Mouse (Mus musculus) left cerebral cortex, postnatal 14 days (tissue): ENCODE results near the gene Rcvrn. TPM values are rescaled to one million over a fixed set of nuclear protein-coding genes. Genes with fewer than 3 reads are reported as not detected.

Source experiments
- DNase-seq, 2 experiments: peaks; one replicate each; pipeline ENCODE4 v3.0.0; 2021 to 2022; ENCODE audit warnings: low spot score in 2 of 2, mixed read lengths in 1 of 2
- intact Hi-C: fragments of 180-260 bp; cut with DNase I; formaldehyde crosslinking; loops from one replicate; pipeline ENCODE4 v1.15.1; 2025
- total RNA-seq, 2 experiments: library from RNA; stranded (reverse); gene quantifications; 2 replicates each; pipeline ENCODE4 v1.2.3; 2021

Gene Rcvrn
- total RNA-seq, 2 experiments from 2014 or later: 1.5 to 1.6 TPM

GRCm38 (mm10) chr11:67666129-67666528, 29.0 kb upstream of the Rcvrn start:
- intact Hi-C loops: no loop called here
- DNase-seq: no peak

- peak; percentile 84 to 91 for DNase-seq
- intact Hi-C loops: no loop called here
These were observed 27.4 kb upstream of the Rcvrn start for GRCm38 (mm10) chr11:67667531-67668332.

- no peak for DNase-seq
- intact Hi-C loops: no loop called here
These were observed 26.6 kb upstream of the Rcvrn start for GRCm38 (mm10) chr11:67668460-67669007.

DNA sequence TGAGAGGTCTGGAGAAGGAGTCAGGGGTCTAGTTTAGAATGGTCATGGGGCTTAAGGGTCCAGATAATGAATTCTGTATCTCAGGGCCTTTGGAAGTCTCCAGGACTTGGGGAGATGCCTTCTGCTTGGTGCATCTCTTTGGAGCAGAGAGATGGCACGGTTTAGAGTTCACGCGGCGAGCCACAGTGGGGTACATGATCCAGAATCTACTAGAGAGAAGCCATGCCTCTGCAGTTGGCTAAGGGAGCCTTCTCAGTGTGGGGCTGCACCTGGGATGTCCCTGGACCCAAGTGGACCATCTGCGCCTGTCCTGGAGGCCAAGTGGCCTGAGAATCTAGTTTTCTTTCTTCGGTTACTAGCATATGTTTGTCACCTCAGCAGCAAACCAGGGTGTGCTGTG, 25.1 kb upstream of the Rcvrn start:
- DNase-seq: no peak
- intact Hi-C loops: no loop called here

DNA sequence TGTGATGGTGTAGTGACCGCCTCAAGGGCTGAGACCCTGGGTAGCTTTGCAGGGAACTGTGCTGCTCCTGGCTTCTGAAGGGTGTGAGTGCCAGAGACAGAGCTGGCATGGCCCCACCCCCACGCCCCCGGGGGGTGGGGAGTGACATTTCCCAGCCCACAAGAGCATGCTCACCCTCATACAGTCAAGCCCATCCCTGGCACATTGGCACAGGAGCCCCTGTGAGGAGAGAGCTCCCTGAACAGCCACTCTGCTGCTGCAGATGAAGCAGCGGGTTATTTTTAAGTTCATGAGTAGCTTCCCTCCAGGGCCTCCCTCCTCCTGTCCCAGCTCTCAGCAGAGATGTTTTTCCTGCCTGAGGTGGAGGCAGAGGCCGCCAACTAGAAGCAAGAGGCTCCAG, 23.0 kb upstream of the Rcvrn start:
- no peak for DNase-seq

DNA sequence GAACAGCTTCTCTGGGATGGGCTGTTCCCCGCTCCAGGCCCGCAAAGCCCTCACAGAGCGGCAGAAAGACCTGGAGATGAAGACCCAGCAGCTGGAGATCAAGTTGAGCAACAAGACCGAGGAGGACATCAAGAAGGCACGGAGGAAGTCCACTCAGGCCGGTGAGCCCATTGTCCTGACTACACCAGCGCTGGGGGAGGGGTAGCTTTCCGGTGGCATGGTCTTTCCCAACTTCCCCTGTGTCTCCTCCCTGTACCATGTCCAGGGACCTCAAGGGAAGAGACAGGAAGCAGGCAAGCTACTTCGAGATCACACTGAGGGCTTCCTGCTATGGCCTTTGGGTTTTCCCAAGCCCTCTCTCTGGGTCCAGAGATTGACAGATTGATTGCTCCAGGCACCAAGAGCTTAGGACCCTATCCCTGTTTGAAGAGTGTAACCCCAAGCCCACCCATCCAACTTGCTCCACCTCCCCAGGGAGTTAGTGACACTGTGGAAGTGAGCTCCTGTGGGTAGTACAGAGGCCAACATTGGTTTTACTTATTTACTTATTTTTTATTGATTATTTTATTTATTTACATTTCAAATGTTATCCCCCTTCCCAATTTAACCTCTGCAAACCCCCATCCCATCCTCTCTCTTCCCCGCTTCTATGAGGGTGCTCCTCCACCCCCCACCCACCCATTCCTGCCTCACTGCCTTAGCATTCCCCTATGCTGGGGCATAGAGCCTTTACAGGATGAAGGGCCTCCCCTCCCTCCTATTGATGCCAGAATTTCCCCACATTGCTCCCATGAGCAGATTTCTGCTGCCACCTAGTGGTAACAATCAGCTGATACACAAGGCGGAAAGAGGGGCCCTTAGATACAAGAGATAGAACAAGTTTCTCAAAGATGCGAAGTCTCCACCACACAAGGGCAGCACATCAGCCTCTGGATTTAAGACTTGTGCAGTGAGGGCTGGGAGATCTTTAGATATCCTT, 19.3 kb upstream of the Rcvrn start:
- intact Hi-C loops: loop anchor here (5.0 kb wide), 1 partner anchor 304 kb away; no protein-coding TSS in a partner anchor
- DNase-seq: peak; percentile 76 to 84

More for the DNA sequence above, 23.0 kb upstream of the Rcvrn start:
- intact Hi-C loops: no loop called here

GRCm38 (mm10) chr11:67679300-67679699, 15.8 kb upstream of the Rcvrn start:
- intact Hi-C loops: loop anchor here (5.0 kb wide), 1 partner anchor 307 kb away; no protein-coding TSS in a partner anchor

DNA sequence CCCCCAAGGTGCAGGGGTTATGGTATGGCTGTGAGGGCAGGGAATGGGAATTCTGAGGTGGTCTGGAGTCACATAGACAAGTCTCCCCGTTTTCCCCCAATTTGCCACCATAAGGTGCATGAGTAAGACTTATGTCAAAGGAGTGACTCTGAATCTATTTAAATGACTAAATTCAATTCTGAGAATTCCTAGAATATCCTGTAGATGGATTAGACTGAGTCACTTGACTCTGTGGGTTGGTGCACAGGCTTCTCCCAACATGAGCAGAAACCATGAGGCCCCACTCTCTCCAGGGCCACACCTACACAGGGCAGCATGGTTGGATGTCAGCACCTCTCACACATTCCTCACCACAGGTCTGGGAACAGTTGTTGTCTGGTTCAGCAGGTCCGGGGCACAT, 15.2 kb upstream of the Rcvrn start:
- intact Hi-C loops: loop anchor here (5.0 kb wide), 1 partner anchor 308 kb away; no protein-coding TSS in a partner anchor
- DNase-seq: no peak

More at GRCm38 (mm10) chr11:67679300-67679699, 15.8 kb upstream of the Rcvrn start:
- no peak for DNase-seq

GRCm38 (mm10) chr11:67681871-67682270, 13.3 kb upstream of the Rcvrn start:
- no peak for DNase-seq
- intact Hi-C loops: no loop called here

DNA sequence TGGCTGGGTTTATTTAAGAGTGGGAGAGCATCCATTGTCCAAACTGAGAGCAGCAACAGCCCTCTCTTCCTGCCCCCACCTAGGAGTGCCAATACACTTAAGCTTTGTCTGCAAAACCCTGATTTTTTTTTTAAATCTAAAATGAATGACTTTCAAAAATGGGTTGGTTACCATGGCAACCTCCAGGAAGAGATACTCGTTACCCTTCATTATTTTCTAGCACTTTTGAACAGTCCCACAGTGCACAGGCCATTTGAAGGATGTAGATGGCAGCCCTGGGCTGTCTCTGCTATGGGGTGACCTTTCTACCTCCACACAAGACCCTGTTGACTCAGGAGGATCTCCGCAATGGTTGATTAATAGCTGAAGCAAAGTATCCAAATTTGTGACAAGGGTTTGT, 9.0 kb upstream of the Rcvrn start:
- DNase-seq: no peak
- intact Hi-C loops: no loop called here

DNA sequence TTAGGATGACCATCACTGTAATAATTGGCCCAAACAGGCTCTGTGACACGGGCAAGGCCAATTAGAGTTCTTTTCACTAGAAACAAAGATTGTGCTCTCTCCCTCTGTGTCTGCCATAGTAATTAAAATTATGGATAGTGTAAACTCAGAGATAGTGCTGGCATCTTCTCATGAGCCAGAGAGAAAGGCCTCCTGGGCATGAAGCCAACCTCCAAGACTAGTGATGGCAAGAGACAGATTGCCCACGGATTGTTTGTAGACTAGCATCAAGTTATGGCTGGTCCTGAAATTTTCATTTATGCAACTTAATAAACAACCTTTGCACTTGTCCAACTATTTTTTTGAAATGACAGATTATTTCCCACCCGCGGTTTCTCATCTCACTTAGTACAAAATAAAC, 17.9 kb downstream of the Rcvrn start:
- DNase-seq: peak; percentile 50 to 54
- intact Hi-C loops: no loop called here

DNA sequence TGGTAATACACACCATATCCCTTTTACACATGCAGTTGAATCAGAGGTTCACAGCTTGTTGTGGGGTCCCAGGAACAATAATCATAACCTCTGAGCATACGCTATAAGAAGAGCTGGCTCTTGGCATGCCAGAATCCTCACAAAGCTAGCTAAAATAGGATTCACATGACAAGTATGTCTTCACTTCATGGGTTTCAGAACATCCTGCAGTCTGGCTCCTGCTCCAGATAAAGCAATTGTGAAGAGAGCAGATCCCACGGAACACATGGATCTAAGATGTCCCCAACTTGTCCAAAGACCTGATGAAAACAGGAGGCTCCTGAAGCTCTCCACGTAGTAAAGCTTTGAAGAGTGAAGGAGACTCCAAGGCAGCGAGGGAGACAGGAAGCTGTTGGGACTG, 20.3 kb downstream of the Rcvrn start:
- no peak for DNase-seq
- intact Hi-C loops: no loop called here

DNA sequence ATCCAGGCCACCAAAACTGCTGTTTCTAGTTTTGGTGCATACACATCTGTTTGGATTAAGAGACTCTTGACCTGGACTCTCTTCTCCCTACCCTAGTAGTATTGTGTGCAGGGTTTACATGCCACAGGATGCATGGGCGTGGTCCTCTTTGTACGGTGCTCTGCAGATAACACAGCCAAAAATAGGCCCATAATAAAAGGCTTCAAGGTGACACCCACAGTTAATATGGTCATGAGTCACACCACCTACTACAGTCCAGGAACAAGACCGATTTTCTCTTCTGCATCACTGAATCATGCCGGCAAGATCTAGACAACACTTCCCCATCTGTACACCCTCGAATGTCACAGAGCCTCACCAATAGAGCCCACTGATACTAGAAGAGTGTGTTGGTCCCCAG, 26.4 kb downstream of the Rcvrn start:
- no peak for DNase-seq
- intact Hi-C loops: no loop called here

DNA sequence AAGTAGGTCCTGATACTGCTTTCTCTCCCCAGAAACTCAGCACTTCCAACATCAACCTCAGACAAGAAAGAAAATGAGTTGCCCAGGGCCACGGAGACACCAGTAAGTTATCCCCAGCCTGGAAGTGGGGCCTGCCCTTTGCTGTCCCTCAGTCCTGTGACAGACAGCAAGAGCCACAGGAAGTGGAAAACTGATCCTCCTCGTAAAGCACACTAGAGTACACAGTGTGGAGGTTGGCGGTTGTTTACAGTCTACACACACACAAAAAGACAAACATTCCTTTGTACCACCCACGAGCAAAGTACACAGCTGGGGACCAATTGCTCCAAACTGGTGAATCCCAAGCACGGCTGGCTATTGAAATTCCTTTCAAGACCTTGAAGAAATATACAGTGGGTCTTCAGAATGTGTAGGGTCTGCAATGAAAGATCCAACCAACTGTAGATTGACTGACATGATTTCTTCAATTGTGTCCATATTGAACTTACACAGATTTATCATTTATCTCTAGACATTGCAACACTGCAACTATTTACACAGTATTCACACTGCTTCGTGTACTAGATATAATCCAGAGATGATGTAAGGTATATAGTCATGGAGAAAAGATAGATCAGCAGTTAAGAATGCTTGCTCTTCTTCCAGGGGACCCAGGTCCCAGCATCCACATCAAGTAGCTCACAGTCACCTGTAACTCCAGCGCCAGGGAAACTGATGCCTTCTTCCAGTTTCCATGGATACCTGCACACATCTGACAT, 27.5 kb downstream of the Rcvrn start:
- no peak for DNase-seq
- intact Hi-C loops: no loop called here

GRCm38 (mm10) chr11:67723231-67724013, 28.3 kb downstream of the Rcvrn start:
- intact Hi-C loops: no loop called here
- DNase-seq: peak; percentile 59 to 69

DNA sequence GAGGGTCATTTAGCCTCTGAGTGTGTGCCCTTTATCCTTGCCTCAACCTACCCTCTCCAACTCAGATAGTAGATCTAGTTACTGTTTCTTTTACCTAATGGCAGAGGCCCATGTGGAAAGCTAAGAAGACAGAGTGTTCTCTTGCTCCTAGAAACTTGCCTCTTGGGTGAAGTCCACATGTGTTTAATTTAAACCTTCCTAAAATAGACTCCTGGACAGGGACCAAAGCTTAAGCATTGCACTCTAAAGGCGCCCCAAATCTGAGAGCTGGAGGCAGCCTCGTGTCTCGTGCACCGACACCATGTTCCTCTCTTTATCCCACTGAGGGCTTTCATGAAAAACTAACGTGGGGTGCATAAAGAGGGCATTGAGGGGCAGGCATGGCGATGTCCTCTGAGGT, 32.0 kb downstream of the Rcvrn start:
- peak in 1 of 2 experiments; percentile 76 for DNase-seq
- intact Hi-C loops: no loop called here

DNA sequence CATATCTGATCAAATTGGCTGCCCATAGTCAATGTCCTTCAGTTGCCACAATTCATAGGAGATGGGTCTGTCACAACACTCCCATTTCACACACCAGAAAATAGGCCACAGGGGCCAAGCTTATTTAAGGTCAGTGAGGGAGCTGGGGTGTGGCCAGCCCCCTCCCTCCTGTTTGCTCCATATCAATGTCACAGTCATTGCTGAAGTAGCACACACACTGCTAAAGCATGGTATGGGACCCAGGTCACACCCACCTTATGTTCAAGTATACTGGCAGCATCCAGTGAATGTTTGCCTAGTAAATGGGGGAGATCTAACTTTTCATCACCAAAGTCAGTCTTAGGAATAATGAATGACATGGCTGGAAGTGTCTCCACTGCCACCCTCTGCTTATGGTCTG, 33.6 kb downstream of the Rcvrn start:
- intact Hi-C loops: no loop called here
- no peak for DNase-seq

DNA sequence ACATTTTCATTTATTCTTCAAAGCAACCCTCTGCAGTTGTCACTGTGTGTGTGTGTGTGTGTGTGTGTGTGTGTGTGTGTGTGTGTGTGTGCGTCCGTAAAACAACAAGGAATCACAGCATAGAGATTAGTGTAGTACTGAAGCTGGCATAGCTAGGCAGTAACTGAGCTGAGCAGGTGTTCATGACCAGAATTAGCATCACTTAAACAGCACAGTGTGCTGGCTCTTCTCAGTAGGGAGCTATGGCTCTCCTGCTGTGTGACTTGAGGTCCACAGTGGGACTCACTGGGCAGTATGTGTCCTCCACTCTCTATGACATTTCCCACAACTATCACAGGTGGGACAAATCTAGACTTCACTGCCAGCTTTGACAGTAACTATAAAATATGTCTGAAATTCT, 35.9 kb downstream of the Rcvrn start:
- intact Hi-C loops: no loop called here
- DNase-seq: no peak
